Mouse (Mus musculus) thymus, postnatal 4 days (tissue): ENCODE data around the gene Plekhb2.

Experiments
- DNase-seq: peaks from one replicate; pipeline ENCODE4 v3.0.0; 2021

Gene Plekhb2

DNA sequence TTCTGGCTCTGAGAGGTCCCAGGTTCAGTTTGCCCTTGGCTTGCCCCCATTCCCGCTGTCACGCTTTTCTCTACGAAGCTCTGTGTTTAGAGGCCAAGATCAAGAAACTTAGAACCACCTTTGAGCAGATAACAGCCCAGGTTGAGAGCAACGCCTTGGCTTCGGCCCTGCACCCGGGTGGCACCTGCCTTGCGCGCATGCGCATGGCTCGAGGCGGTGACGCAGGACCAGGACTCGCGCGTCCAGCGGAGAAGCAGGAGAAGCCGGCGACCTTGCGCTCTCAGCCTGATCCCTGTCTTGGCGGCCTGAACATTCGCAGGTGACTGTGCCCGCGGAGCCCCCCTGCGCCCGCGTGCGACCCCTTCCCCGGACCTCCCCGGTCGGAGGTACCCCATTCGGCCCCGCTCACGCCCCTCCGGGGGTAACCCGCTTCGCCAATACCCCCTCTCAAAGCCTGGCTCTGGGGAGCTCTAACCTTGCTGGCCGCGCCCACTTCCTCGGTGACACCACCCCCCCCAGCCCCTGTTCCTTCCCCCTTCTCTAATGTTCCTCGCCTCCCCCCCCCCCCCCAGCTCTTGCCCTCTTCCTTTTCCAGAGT lies at the start of gene Plekhb2:
Plekhb2 (plus strand) TSS at position 232 of the 598 bp plus-strand sequence.
- peak; percentile 91 for DNase-seq

DNA sequence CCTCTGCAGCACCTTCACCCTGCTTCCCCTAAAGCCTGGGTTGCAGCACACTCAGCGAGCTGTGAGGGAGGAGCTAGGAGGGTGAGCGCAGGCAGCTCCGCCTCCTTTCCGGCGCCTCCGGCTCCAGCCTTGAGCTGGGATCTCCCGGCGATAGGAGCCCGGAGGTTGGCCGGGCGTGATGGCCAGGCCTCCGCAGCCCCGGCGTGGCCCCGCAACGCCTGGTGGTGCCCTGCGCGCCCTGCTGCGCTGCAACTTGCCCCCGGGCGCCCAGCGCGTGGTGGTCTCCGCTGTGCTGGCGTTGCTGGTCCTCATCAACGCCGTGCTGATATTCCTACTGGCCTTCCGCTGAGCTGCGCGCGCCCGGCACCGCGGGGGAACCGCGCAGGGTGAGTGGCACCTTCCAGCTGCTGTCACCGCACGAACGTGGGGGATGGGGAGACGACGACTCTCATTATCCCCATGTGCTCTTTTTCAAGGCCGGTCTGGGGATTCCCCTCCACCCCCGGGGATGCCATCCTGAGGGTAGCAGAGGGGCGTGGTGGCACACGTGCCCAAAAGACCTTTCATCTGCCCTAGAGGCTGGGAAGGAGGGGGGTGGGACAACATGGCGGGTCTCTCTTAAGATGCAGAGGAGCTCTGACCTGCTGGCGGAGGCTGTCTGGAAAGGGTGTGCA lies 48.0 kb upstream of the Plekhb2 start:
- peak; percentile 81 for DNase-seq

DNA sequence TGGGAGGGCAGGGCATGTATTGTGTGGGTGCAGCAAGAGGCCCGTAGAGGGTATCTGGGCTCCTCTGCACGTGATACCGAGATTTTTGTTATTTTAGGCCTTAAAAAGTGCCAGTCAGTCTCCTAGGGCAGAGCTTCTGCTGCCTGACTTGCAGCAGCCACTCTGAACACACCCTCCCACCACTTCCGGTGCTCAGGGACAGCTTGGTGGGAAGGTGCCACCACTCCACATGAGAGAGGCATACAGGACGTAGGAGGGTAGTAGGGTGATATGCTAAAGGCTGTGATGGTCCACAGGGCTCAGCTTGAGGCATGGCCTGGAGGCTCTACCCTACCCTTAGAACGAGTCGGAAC lies 47.5 kb upstream of the Plekhb2 start:
- peak; percentile 75 for DNase-seq

DNA sequence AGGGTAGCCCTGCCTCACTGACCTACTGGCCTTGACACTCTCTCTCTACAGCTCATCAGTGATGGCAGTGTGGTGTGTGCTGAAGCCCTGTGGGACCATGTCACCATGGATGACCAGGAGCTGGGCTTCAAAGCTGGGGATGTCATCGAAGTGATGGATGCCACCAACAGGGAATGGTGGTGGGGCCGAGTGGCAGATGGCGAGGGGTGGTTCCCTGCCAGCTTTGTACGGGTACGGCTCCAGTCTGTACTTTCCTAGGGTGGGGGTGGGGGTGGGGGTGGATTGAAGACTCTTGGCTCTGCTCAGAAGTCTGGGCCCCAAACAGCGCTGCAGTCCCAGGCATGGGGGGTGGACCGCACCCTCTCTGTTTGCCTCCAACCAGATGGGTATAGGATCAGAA lies 44.9 kb upstream of the Plekhb2 start:
- no peak for DNase-seq

DNA sequence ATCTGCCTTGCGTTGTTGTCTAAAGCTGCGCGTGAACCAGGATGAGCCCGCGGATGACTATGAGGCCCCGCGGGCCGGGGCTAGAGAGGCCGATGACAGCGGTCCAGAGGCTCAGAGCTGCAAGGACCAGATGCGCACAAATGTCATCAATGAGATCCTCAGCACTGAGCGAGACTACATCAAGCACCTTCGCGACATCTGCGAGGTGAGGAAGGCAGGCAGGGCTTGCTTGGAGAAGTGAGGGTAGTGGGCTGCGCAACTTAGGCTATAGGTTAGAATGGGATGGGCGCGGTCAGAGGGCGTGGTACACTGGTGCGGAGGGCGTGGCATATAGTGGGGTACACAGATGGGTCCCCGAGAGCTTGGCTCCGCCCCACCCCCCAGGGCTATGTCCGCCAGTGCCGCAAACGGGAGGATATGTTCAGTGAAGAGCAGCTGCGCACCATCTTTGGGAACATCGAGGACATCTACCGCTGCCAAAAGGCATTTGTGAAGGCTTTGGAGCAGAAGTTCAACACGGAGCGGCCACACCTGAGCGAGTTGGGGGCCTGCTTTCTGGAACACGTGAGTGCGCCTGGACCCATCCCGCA lies 43.8 kb upstream of the Plekhb2 start:
- DNase-seq = no peak

DNA sequence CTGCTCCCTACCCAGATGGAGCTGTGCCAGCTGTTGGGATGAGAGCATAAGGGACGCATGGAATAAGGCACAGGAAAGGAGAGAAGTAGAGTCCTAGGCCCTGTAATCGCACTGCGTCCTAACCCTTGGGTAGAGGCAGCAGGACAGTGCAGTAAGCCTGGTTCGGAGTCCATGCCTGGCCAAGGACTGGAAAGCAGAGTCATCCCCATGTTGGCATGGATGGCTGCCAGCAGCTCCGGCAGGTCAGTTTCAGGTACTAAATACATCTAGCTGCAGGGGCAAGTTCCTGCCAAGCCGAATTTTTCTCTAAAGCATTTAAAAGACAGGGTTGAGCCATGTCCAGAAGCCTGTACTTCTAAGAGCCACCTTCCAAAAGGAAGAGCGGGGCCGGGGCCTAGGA lies 41.3 kb upstream of the Plekhb2 start:
- no peak for DNase-seq

DNA sequence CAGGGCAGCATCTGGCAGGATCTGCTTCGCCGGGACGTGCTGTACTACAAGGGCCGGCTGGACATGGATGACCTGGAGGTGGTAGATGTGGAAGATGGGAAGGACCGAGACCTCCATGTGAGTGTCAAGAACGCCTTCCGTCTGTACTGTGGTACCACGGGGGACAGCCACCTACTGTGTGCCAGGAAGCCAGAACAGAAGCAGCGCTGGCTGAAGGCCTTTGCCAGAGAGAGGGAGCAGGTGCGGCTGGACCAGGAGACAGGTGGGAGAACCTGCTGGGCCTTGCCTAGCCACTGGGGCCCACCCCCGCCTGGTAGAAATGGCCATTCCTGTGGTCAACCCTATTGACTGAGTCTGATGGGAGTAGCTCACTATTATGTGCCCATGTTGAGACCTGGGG lies 39.5 kb upstream of the Plekhb2 start:
- DNase-seq = no peak

DNA sequence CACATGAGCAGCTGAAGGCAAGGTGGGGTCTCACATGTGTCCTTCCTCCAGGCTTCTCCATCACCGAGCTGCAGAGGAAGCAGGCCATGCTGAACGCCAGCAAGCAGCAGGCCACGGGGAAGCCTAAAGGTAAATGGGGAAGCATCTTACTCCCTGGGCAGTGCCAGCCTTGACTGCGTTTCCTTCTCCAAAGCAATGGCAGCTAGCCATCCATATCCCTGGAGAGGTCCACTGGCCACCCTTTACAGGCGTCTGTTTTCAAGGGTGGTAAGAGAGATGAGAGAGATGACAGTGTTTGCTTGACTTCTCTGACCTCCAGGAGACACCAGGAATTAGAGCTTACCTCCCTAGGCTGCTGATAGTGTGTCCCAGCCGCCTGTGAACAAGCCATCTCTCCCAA lies 38.7 kb upstream of the Plekhb2 start:
- no peak for DNase-seq

DNA sequence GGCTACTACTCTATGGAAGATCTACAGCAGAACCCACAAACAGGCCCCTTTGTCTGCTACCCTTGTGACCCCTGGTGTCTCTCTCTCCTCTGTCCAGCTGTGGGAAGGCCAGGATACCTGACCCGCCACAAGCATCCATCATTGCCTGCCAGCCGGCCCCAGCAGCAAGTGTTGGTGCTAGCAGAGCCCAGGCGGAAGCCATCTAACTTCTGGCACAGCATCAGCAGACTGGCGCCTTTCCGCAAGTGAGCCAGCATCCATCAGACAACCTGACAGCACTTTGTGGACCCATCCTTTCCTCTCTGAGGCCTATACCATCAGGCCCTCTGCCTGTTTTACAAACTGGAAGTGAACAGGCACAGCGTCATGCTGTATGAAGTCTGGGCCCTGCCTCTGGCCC lies 38.2 kb upstream of the Plekhb2 start:
- no peak for DNase-seq

DNA sequence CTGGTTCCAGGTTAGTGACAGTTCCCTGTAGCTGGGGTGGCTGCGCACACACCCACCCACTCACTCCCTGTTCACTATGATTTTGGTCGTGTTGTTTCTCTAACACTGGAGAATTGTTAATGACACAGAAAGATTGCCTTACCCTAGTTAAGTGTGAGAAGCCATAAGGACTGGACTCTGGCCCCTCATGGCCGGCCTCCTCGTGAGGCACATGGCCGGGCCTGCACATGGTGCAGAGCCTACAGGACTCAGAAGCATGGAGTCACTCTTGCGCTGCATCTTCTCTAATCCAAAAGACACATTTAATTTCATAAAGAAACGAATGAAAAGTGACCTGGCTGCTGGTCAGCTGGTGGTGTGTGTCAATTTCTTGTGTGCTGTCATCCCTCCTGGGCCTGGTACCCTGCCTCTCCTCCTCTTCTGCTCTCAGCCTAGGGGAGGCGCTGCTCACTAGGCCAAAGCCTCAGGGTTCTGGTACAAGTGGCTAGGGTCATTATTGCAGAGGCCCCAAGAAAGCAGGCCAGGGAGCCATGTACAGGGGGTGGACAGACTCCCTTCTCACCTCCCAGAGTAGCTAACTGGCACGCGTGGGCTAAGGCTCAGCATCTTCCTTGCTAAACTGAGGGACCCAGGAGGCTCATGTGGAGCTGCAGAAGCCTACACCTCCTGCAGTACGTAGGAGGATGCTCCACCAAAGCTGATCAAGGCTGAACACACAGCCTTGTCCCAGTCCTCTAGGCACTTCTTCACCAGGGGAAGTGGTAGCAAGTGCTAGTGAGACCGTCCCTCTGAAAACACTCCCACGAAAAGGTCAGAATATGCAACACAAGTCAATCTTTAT lies 37.1 kb upstream of the Plekhb2 start:
- no peak for DNase-seq

DNA sequence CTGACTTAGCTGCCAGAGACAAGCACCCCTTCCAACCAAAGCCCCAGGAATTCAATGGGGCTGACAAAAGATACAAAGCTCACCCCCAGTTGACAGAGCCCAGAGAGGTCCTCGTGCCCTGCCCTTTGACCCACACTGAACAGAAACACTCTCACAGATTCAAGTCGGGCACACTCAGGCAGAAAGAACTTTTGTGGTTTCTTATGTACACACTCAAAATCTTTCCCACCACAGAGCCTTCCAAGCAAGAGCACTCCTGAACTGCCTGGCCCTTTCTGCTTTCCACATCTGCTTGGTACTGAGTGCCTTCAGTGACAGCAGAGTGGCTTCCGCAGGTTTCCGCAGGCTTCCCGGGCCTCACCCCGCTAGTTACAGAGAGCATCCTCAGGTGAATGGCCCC lies 33.9 kb upstream of the Plekhb2 start:
- DNase-seq = no peak

DNA sequence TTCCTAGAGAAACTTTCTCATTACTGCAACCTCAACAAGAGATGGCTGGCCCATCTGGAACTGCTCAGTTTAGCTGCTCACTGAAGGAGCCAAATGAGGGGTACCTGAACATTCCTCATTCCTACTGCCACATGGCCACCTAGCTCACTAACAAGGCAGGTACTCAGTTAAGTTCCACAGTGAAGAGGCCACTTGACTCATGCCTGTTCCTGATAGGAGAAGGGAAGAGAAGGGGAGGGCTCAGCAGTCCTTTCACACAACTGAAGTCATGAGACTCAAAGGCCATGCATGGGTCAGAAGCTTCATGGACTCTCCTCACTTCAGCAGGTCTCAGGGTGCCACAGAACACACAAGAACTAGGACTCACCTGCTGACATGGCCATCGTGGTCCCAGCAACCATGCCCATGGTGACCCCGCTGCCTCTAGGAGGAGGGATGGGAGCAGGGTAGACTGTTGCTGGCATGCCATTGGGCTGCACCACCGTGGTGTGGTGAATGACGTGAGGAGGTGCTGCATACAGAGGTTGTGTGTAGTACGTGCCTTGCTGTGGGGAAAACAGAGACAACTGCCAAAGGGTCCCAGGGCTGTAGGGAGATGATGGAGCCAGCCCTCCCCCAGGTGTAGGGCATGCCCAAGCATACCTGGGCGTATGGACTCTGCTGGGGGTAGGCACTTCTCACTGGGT lies 30.4 kb upstream of the Plekhb2 start:
- no peak for DNase-seq

DNA sequence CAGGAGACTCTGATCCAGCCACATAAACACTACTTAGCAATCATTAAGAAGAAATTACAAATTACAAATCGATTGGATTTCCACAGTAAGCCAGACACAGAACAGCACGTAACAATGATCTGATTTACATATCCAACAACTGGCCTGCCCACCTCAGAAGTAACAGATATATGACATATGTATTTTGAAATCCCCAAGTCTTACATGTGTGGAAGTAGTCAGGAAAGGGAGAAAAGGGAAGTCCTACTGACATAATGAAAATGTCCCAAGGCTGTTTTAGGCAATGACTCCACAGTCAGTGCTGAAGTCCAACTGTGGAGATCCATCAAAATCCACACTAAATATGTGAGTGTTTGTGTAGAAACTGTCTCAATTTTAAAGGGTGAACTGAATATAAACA lies 28.4 kb upstream of the Plekhb2 start:
- no peak for DNase-seq

DNA sequence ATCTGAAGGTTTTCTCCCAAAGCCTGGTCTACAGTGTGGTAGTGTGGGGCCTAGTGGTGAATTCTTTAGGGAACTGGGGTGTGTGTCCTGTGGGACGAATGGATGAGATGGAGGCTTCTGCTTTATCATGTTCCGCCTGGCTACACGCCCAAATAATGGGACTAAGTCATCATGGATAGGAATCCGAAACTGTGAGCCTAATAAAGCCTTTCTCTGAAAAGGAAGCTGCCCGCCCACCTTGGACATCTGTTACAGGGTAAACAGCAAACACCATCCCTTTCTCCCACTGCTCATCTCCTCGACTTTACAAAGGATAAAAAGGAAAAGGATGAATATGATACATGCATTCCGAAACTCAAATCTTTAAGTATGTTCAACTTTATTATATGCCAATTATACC lies 27.8 kb upstream of the Plekhb2 start:
- no peak for DNase-seq

DNA sequence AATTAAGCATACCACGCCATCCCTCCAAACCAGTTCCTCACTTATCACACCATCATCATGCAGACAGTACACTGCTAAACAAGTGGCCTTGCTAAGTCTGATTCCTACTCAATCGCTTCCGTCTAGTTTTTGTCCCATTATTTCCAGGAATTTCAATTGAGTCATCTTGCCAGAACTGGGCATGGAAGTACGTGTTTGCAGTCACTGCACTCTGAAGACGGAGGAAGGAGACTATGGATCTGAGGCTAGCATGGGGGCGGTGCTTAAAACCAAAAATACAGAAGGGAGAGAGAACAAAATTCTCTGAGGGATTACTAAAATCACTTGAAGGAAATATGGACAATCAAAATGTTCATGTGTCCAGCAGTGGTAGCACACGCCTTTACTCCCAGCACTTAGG lies 27.0 kb upstream of the Plekhb2 start:
- no peak for DNase-seq

DNA sequence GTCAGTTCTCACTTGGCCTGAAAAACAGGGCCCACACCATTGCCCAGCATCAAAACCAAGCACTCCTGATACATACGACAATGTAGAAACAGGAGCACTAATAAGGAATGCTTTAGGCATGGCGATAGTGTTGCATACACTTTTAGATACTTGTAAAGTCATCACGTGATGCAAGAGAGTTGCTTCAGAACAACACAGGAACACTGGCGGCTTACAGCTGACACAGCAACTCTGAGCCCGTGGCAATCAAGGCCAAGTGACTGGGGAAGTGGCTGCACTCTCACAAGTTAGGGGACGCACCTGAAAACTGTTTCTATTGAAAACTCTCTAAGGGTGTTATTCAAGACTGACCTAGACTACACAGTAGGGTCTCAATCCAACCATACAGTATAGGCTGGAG lies 26.4 kb upstream of the Plekhb2 start:
- no peak for DNase-seq

DNA sequence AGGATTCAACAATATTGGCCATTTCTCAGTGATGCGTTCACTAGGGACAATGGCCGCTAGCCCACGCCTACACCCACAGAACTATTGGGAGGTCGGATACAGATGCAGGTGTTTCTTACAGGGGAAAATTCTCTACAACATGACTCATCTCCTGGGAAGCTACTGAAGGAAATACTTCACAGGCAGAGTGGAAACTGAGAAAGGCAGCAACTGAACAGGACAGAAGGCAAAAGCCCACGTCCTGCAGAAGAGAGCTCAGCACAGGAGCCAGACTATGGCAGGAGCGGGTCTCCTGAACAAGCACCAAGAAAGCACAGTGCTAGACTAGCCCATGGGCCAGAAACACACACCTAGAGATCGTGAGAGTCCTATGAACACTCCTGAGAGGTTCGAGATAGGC lies 25.6 kb upstream of the Plekhb2 start:
- no peak for DNase-seq

DNA sequence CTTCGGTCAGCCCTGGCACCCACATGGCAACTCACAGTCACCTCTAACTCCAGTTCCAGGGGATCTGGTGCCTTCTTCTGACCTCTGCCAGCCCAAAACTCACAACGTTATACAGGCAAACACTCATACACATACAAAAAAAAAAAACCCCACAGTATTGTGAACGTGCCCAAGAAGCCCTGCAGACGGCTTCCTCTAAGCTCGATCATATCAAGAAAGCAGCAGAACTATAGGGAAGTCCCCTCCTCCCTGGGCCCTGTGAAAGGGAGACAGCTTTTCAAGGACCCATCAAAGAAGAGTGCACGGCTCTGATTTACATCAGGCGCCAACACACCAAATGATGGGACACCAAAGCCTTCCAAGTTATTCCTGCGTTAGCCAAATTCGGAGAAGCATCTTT lies 23.9 kb upstream of the Plekhb2 start:
- no peak for DNase-seq

DNA sequence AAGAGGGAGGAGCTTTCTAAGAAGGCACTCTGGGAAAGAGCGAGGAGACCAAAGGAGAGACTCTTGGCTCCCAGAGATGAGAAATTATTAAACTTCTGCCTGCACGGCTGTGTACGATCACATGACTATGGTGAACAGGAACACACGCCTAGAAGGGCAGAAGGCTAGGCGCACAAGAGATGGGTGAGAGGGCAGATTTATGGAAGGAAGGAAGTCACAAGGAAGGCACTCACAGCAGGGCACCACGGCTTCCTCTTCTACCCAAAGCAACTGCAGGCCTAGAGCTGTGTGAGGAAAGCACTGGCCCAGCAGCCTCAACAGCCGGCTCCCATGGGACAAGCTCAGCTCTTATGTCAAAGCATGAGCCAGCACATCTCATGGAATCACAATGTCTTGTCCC lies 21.9 kb upstream of the Plekhb2 start:
- no peak for DNase-seq

DNA sequence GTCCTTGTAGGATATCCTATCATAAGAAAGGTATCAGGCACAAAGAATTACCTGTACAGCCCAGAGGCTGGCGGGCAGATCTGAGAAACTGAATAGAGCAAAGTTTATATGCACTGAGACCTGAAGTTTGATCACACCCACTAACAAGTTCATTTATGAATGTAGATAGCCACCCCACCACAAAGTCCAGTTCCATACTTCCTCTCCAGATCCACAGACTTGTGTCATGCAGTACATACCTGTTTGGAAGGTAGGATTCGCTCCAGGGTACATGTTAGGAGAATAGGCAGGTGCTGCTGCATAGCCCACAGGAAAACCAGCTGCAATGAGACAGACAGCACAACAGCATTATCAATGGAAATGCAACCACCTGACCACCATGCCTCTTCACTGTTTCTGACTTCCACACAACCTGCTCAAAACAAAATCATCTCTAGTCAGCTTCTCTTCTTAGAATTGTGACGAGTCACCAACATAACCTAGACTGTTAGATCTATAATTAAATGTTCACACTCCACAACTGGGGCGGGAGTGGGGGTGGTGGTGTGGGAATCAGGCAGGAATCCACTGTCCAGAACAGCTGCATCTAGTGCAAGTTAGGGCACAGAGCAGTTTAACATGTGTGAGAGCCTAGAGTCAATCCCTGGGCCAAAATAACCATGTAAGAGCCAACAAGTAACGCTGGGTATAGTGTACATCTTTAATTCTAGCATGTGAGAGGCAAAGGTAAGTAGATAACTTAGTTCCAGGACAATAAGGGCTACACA lies 21.1 kb upstream of the Plekhb2 start:
- DNase-seq = no peak

DNA sequence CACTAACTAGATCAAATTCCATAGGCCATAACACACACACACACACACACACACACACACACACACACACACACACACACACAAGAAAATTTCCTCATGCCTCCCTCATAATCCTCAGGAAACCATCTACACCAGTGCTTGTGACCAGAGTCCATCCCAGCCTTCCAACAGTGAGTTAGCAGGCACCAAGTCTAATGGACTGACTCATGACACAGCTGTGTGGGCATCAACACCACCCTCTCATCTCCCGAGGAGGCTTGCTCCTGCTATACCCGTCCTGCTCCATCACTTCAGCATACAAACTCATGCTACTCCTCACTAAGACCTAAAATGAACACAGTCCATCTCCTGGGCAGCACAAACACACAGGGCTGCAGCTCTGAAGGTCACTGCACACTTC lies 18.8 kb upstream of the Plekhb2 start:
- no peak for DNase-seq

DNA sequence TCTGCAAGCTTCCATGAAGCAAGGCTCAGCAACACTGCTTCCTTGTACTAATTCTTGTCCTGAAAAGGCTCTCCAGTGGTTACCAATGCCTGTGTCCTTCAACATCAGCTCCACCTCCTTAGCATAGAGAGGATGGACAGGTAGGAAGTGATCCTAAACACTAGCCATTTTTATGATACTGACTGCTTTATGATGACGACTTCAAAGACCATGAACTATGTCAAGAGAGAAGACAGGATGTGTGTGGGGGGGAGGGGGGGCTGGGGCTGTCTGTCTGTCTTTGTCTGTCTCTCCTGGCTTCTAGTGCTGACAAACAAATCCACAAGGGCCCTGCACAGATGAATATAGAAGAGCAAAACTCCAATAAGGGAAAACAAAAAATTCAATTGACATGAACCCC lies 18.4 kb upstream of the Plekhb2 start:
- no peak for DNase-seq

DNA sequence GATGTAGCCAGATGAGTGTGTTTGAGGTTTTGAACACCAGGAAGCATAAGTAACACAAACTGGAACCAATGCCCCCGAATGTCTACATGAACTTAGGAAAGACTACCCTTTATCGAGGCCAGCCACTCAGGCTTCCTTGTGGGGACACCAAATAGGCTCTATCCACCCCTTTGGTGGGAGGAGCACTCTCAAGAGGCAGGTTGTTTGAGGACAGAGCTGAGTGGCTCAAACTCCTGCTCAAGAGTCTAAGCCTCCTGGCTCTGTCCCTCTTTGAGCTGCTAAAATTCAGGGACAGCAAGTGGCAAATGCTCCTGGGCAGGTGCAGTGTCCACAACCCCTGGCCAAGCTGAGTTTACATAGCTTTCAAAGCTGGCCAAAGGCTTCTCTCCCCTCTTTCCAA lies 14.9 kb upstream of the Plekhb2 start:
- no peak for DNase-seq
